Mouse (Mus musculus) central nervous system, embryonic 11.5 days (tissue): ENCODE measurements around the gene Ntf5. TPM values are rescaled to one million over a fixed set of nuclear protein-coding genes. Genes with fewer than 3 reads are reported as not detected.

ENCODE experiments used
- polyA plus RNA-seq: library from polyadenylated mRNA; depleted of rRNA; stranded (reverse); fragments of >200 nt; gene quantifications from 2 replicates; pipeline ENCODE4 v1.2.3, GENCODE M21; 2012; rRNA removed

The Ntf5 gene
- polyA plus RNA-seq = 1.3 and 2.1 TPM in 2 replicates

GRCm38 (mm10) chr7:45413113-45413863 lies at the start of gene Ntf5:
TSS of gene Ntf5 (plus strand) at chr7:45413695.

GRCm38 (mm10) chr7:45366652-45367019 lies 46.9 kb upstream of the Ntf5 start, which contains the start of gene Ppfia3:
TSS of gene Ppfia3 (minus strand) at chr7:45367019.

GRCm38 (mm10) chr7:45370475-45371311 lies 42.8 kb upstream of the Ntf5 start, which contains the start of gene Lin7b:
TSS of gene Lin7b (minus strand) at chr7:45370583.

GRCm38 (mm10) chr7:45395578-45396336 lies 17.7 kb upstream of the Ntf5 start, which contains the start of gene Snrnp70:
TSS of gene Snrnp70 (minus strand) at chr7:45395742.

GRCm38 (mm10) chr7:45405091-45406075 lies 8.1 kb upstream of the Ntf5 start, which contains the start of gene Kcna7:
TSS of gene Kcna7 (plus strand) at chr7:45405653.

GRCm38 (mm10) chr7:45420615-45420919 lies 7.1 kb downstream of the Ntf5 start, which contains the start of gene Lhb:
TSS of gene Lhb (plus strand) at chr7:45420820.

GRCm38 (mm10) chr7:45434203-45435015 lies 20.9 kb downstream of the Ntf5 start, which contains the start of gene Gys1:
TSS of gene Gys1 (plus strand) at chr7:45434844.

GRCm38 (mm10) chr7:45437521-45438276 lies 24.2 kb downstream of the Ntf5 start, which contains the start of gene Ruvbl2:
TSS of gene Ruvbl2 (minus strand) at chr7:45438096.

GRCm38 (mm10) chr7:45459564-45460140 lies 46.2 kb downstream of the Ntf5 start, which contains the start of gene Ftl1:
TSS of gene Ftl1 (minus strand) at chr7:45459884.

GRCm38 (mm10) chr7:45466283-45467089 lies 53.0 kb downstream of the Ntf5 start, which contains the start of gene Bax:
TSS of gene Bax (minus strand) at chr7:45466898.

Other genes starting within 250 kb of the Ntf5 start
- 2.3 and 2.8 TPM in 2 replicates for gene Slc17a7, start 249.7 kb upstream of the Ntf5 start, polyA plus RNA-seq
- 0.04 and 0.07 TPM in 2 replicates for gene Gfy, start 234.1 kb upstream of the Ntf5 start, polyA plus RNA-seq
- 0.26 TPM in 1 of 2 replicates, not detected in the other for gene Pth2, start 232.7 kb upstream of the Ntf5 start, polyA plus RNA-seq
- gene Ccdc155, start 208.8 kb upstream of the Ntf5 start, polyA plus RNA-seq = 0.92 and 1.1 TPM in 2 replicates
- gene Dkkl1, start 201.5 kb upstream of the Ntf5 start, polyA plus RNA-seq = 2.0 and 3.1 TPM in 2 replicates
- 557 and 610 TPM in 2 replicates for gene Tead2, start 197.9 kb upstream of the Ntf5 start, polyA plus RNA-seq
- 1.8 and 2.6 TPM in 2 replicates for gene Cd37, start 174.6 kb upstream of the Ntf5 start, polyA plus RNA-seq
- 0.17 and 0.30 TPM in 2 replicates for gene Slc6a16, start 172.6 kb upstream of the Ntf5 start, polyA plus RNA-seq
- gene Slc6a21, start 136.2 kb upstream of the Ntf5 start, polyA plus RNA-seq = not detected in 2 replicates
- 18.1 and 19.9 TPM in 2 replicates for gene Trpm4, start 79.9 kb upstream of the Ntf5 start, polyA plus RNA-seq
- gene Hrc, start 78.4 kb upstream of the Ntf5 start, polyA plus RNA-seq = 1.7 and 4.2 TPM in 2 replicates
- gene Ppfia3, start 46.7 kb upstream of the Ntf5 start, polyA plus RNA-seq = 13.7 and 16.5 TPM in 2 replicates
- 3.5 and 3.6 TPM in 2 replicates for gene Lin7b, start 43.1 kb upstream of the Ntf5 start, polyA plus RNA-seq
- gene Snrnp70, start 18.0 kb upstream of the Ntf5 start, polyA plus RNA-seq = 695 and 1,491 TPM in 2 replicates
- gene Kcna7, start 8.0 kb upstream of the Ntf5 start, polyA plus RNA-seq = 0.04 TPM in 1 of 2 replicates, not detected in the other
- gene Lhb, start 7.1 kb downstream of the Ntf5 start, polyA plus RNA-seq = 0.16 TPM in 1 of 2 replicates, not detected in the other
- 19.0 and 32.3 TPM in 2 replicates for gene Gys1, start 21.1 kb downstream of the Ntf5 start, polyA plus RNA-seq
- 154 and 206 TPM in 2 replicates for gene Ruvbl2, start 24.4 kb downstream of the Ntf5 start, polyA plus RNA-seq
- gene Ftl1, start 46.2 kb downstream of the Ntf5 start, polyA plus RNA-seq = 1,702 and 1,837 TPM in 2 replicates
- gene Bax, start 53.2 kb downstream of the Ntf5 start, polyA plus RNA-seq = 146 and 199 TPM in 2 replicates
- 0.24 and 0.80 TPM in 2 replicates for gene Tulp2, start 68.2 kb downstream of the Ntf5 start, polyA plus RNA-seq
- not detected in 2 replicates for gene Gm45808, start 73.1 kb downstream of the Ntf5 start, polyA plus RNA-seq
- gene Dhdh, start 75.1 kb downstream of the Ntf5 start, polyA plus RNA-seq = 3.5 and 3.9 TPM in 2 replicates
- gene Nucb1, start 96.7 kb downstream of the Ntf5 start, polyA plus RNA-seq = 101 and 117 TPM in 2 replicates
- 14.8 and 20.2 TPM in 2 replicates for gene Ppp1r15a, start 112.6 kb downstream of the Ntf5 start, polyA plus RNA-seq
- gene Plekha4, start 112.6 kb downstream of the Ntf5 start, polyA plus RNA-seq = 1.8 and 4.0 TPM in 2 replicates
- 0.37 and 0.56 TPM in 2 replicates for gene Hsd17b14, start 141.2 kb downstream of the Ntf5 start, polyA plus RNA-seq
- 29.4 and 42.2 TPM in 2 replicates for gene Bcat2, start 156.5 kb downstream of the Ntf5 start, polyA plus RNA-seq
- 0.07 TPM in 1 of 2 replicates, not detected in the other for gene Fgf21, start 201.8 kb downstream of the Ntf5 start, polyA plus RNA-seq
- gene Fut1, start 203.6 kb downstream of the Ntf5 start, polyA plus RNA-seq = 0.01 and 0.04 TPM in 2 replicates
- 0.20 and 0.22 TPM in 2 replicates for gene Izumo1, start 208.1 kb downstream of the Ntf5 start, polyA plus RNA-seq
- 7.7 and 8.8 TPM in 2 replicates for gene Rasip1, start 213.8 kb downstream of the Ntf5 start, polyA plus RNA-seq
- gene Mamstr, start 226.3 kb downstream of the Ntf5 start, polyA plus RNA-seq = 2.8 and 5.1 TPM in 2 replicates